In the genomic region with DNA sequence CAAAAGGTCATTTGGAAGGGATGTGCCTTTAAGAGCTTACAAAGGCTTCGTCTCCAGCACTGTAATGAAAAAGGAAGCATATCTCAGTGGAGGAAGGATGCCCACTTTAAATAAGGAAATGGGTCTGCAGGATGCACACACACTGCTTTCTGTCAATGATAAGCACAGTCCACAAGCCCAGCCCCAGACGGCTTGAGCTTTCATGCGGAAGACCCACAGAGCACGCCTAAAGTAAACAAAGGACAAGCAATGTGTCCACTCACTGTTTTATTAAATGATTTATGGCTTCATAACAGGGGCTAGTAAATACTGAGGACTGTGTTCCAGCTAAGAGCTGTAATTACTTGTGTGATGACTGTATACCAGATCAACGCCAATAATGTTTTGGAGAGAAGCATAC, we compare ENCODE assay signal across 7 mouse cellular contexts.
DNase-seq lines count a peak whose midpoint lies in the region; ATAC-seq lines count a peak whose summit lies in the region.

No protein-coding gene starts in this region.

- no peak overlapping the region for H3K4me2 ChIP-seq in forebrain, embryonic 11.5 days (ENCODE audit: low read depth, low read length, severe bottlenecking)

- no peaks in the 10 kb centered on the region for H3K9me3 ChIP-seq in forebrain, embryonic 11.5 days (ENCODE audit: control insufficient read depth, low read length)

- 48% methylated on average over 5 of the region's 5 CpGs for WGBS in forebrain, embryonic 11.5 days

- peak; percentile 5 for DNase-seq in adrenal gland, postnatal 10 days
- DNase-seq in embryo, embryonic 9.5 days (ENCODE audit: extremely low spot score), result peak; percentile 23
- DNase-seq in kidney, adult 9 months, result peak; percentile 54
- peak; percentile 65 for DNase-seq in mesoderm, embryonic 11.5 days (ENCODE audit: low read depth, low spot score)
- DNase-seq in forebrain, embryonic 11.5 days (ENCODE audit: low spot score), result no peak
- no peak for DNase-seq in spleen, postnatal 36 days (ENCODE audit: low spot score in 2 of 2)
- DNase-seq in cerebellum, adult 9-11 months, result no peak

- no peak; the same call in 1 of the 2 replicates for ATAC-seq in forebrain, embryonic 11.5 days (replicated peaks; ENCODE audit: low FRiP score)

- H3K27me3 ChIP-seq in forebrain, embryonic 11.5 days (ENCODE audit: control insufficient read depth, insufficient read depth, low read length), result no peaks in the 10 kb centered on the region

- no peak overlapping the region for H3K27ac ChIP-seq in forebrain, embryonic 11.5 days (ENCODE audit: low read depth, low read length)

- no peak overlapping the region for H3K4me3 ChIP-seq in forebrain, embryonic 11.5 days (ENCODE audit: low read depth, low read length)

- H3K36me3 ChIP-seq in forebrain, embryonic 11.5 days (ENCODE audit: control insufficient read depth, insufficient read depth, low read length), result no peaks in the 10 kb centered on the region

- H3K4me1 ChIP-seq in forebrain, embryonic 11.5 days (replicated peaks; ENCODE audit: control insufficient read depth, insufficient read depth, low read length), result no peaks in the 10 kb centered on the region

- H3K9ac ChIP-seq in forebrain, embryonic 11.5 days (ENCODE audit: low read length), result no peak overlapping the region

Comparison
In these comparisons a context has a peak if more than half of its experiments do, and no peak if none do; other contexts are left out.
1. DNase-seq: peak in adrenal gland, postnatal 10 days (single experiment), embryo, embryonic 9.5 days (single experiment), kidney, adult 9 months (single experiment) and mesoderm, embryonic 11.5 days (single experiment); none in forebrain, embryonic 11.5 days (single experiment), spleen, postnatal 36 days (0 of 2) and cerebellum, adult 9-11 months (single experiment).